Mouse (Mus musculus) adipocyte (in vitro differentiated cells): Measurements from ENCODE around the gene Hipk4.

ENCODE experiments used
- DNase-seq: peaks from one replicate; pipeline ENCODE4 v3.0.0-alpha.2; 2016; ENCODE audit warnings: low spot score

Hipk4 gene

GRCm38 (mm10) chr7:27522967-27523366 is at the start of gene Hipk4:
Hipk4 (plus strand) TSS chr7:27523267.
- no peak for DNase-seq

GRCm38 (mm10) chr7:27473835-27474489 is 49.1 kb upstream of the Hipk4 start:
- DNase-seq: peak; percentile 60

GRCm38 (mm10) chr7:27474490-27474954 is 48.5 kb upstream of the Hipk4 start:
- DNase-seq: peak; percentile 97

- no peak for DNase-seq
Observed at GRCm38 (mm10) chr7:27475596-27475995, 47.5 kb upstream of the Hipk4 start.

- no peak for DNase-seq
Observed at GRCm38 (mm10) chr7:27476098-27476635, 46.9 kb upstream of the Hipk4 start.

GRCm38 (mm10) chr7:27478561-27478960 is 44.5 kb upstream of the Hipk4 start:
- DNase-seq: no peak

GRCm38 (mm10) chr7:27479750-27480149 is 43.3 kb upstream of the Hipk4 start:
- no peak for DNase-seq

- no peak for DNase-seq
Observed at GRCm38 (mm10) chr7:27480506-27480905, 42.6 kb upstream of the Hipk4 start.

GRCm38 (mm10) chr7:27480927-27481626 is 42.0 kb upstream of the Hipk4 start:
- DNase-seq: peak; percentile 21

- peak; percentile 94 for DNase-seq
Observed at GRCm38 (mm10) chr7:27481627-27481969, 41.5 kb upstream of the Hipk4 start.

GRCm38 (mm10) chr7:27483860-27484259 is 39.2 kb upstream of the Hipk4 start:
- no peak for DNase-seq

GRCm38 (mm10) chr7:27486102-27486769 is 36.8 kb upstream of the Hipk4 start:
- DNase-seq: peak; percentile 55

GRCm38 (mm10) chr7:27486770-27487697 is 36.0 kb upstream of the Hipk4 start, which contains the start of gene Sertad1:
Sertad1 (plus strand) TSS chr7:27486910.
- peak; percentile 97 for DNase-seq

GRCm38 (mm10) chr7:27487740-27488268 is 35.3 kb upstream of the Hipk4 start:
- DNase-seq: peak; percentile 54

GRCm38 (mm10) chr7:27489270-27489869 is 33.7 kb upstream of the Hipk4 start:
- DNase-seq: no peak

- no peak for DNase-seq
Observed at GRCm38 (mm10) chr7:27490227-27490542, 32.9 kb upstream of the Hipk4 start.

- DNase-seq: peak; percentile 87
Observed at GRCm38 (mm10) chr7:27490543-27491329, 32.3 kb upstream of the Hipk4 start.

- no peak for DNase-seq
Observed at GRCm38 (mm10) chr7:27491856-27492255, 31.2 kb upstream of the Hipk4 start.

- no peak for DNase-seq
Observed at GRCm38 (mm10) chr7:27493022-27493421, 30.0 kb upstream of the Hipk4 start.

GRCm38 (mm10) chr7:27493450-27493849 is 29.6 kb upstream of the Hipk4 start:
- DNase-seq: no peak
